Mouse (Mus musculus): ENCODE results near the gene Serpine2. TPM values are rescaled to one million over a fixed set of nuclear protein-coding genes. Genes with fewer than 3 reads are reported as not detected.

Gene Serpine2
- total and polyA plus RNA-seq, 2 experiments from 2014 or later, result 254 to 386 TPM

- peak within 1 kb of the TSS; percentile 89 for H3K27ac ChIP-seq (ENCODE audit: low read depth, low read length)
- no peaks in the 10 kb centered on the region for H3K27me3 ChIP-seq (ENCODE audit: insufficient read depth, low read length)
- H3K9ac ChIP-seq (replicated peaks; ENCODE audit: low read length, poor library complexity, severe bottlenecking), result peak within 1 kb of the TSS; percentile 95
- TF ChIP-seq CTCF (IDR thresholded peaks at IDR 0.05), result peak; percentile 47
- peak within 1 kb of the TSS; percentile 62 for H3K4me2 ChIP-seq (ENCODE audit: low read depth, low read length, poor library complexity, severe bottlenecking)
- peaks cover 11% of the 10 kb centered on the region for H3K36me3 ChIP-seq (ENCODE audit: insufficient read depth, low read length)
- H3K4me1 ChIP-seq (ENCODE audit: insufficient read depth, low read length), result 0 out of 2 replicates have a peak, but pooled peaks cover 2% of the 10 kb centered on the region
- H3K4me3 ChIP-seq (ENCODE audit: low read depth, low read length), result peak within 1 kb of the TSS; percentile 93
- 0% methylated on average over 38 of the region's 38 CpGs for WGBS
- no peaks in the 10 kb centered on the region for H3K9me3 ChIP-seq (ENCODE audit: low read length)
- peak; percentile 98 for DNase-seq (ENCODE audit: low spot score)
- ATAC-seq (ENCODE audit: low FRiP score), result peak; percentile 99
Measured at GRCm38 (mm10) chr1:79775927-79776458, 85.0 kb downstream of the Serpine2 start, which contains the start of the genes Mrpl44 and Wdfy1. TSS of gene Mrpl44 (plus strand) at chr1:79776018. TSS of gene Wdfy1 (minus strand) at chr1:79776143.

- no peak overlapping the region for H3K27ac ChIP-seq (ENCODE audit: low read depth, low read length)
- TF ChIP-seq CTCF (IDR thresholded peaks at IDR 0.05), result no peak
- no peak overlapping the region for H3K4me2 ChIP-seq (ENCODE audit: low read depth, low read length, poor library complexity, severe bottlenecking)
- no peaks in the 10 kb centered on the region for H3K9me3 ChIP-seq (ENCODE audit: low read length)
- no peak overlapping the region for H3K4me3 ChIP-seq (ENCODE audit: low read depth, low read length)
- H3K36me3 ChIP-seq (ENCODE audit: insufficient read depth, low read length), result peaks cover 2% of the 10 kb centered on the region; the same call in 1 of the 2 replicates
- DNase-seq (ENCODE audit: low spot score) (no peak), ATAC-seq (ENCODE audit: low FRiP score) (no peak)
- no peaks in the 10 kb centered on the region for H3K27me3 ChIP-seq (ENCODE audit: insufficient read depth, low read length)
- H3K4me1 ChIP-seq (ENCODE audit: insufficient read depth, low read length), result 0 out of 2 replicates have a peak, but pooled peaks cover 2% of the 10 kb centered on the region
- no peak overlapping the region for H3K9ac ChIP-seq (replicated peaks; ENCODE audit: low read length, poor library complexity, severe bottlenecking)
- WGBS, result 74% methylated on average over 4 of the region's 4 CpGs
Measured at GRCm38 (mm10) chr1:79774164-79774780, 86.7 kb downstream of the Serpine2 start.

GRCm38 (mm10) chr1:79768231-79768630 is 92.7 kb downstream of the Serpine2 start:
- TF ChIP-seq CTCF (IDR thresholded peaks at IDR 0.05), result no peak

GRCm38 (mm10) chr1:79764483-79764882 is 96.5 kb downstream of the Serpine2 start:
- 94% methylated on average over 1 of the region's 1 CpGs for WGBS
- H3K9me3 ChIP-seq (ENCODE audit: low read length), result no peaks in the 10 kb centered on the region

More at GRCm38 (mm10) chr1:79768231-79768630, 92.7 kb downstream of the Serpine2 start:
- no peak overlapping the region for H3K4me3 ChIP-seq (ENCODE audit: low read depth, low read length)
- H3K27me3 ChIP-seq (ENCODE audit: insufficient read depth, low read length), result no peaks in the 10 kb centered on the region
- H3K9ac ChIP-seq (replicated peaks; ENCODE audit: low read length, poor library complexity, severe bottlenecking), result no peak overlapping the region
- H3K9me3 ChIP-seq (ENCODE audit: low read length), result no peaks in the 10 kb centered on the region
- ATAC-seq (ENCODE audit: low FRiP score) (no peak), DNase-seq (ENCODE audit: low spot score) (no peak)
- H3K36me3 ChIP-seq (ENCODE audit: insufficient read depth, low read length), result no peaks in the 10 kb centered on the region
- H3K27ac ChIP-seq (ENCODE audit: low read depth, low read length), result no peak overlapping the region
- H3K4me2 ChIP-seq (ENCODE audit: low read depth, low read length, poor library complexity, severe bottlenecking), result no peak overlapping the region
- WGBS, result 69% methylated on average over 1 of the region's 1 CpGs
- H3K4me1 ChIP-seq (ENCODE audit: insufficient read depth, low read length), result no peaks in the 10 kb centered on the region

GRCm38 (mm10) chr1:79764031-79764430 is 96.9 kb downstream of the Serpine2 start:
- no peak overlapping the region for H3K9ac ChIP-seq (replicated peaks; ENCODE audit: low read length, poor library complexity, severe bottlenecking)
- no peak overlapping the region for H3K27ac ChIP-seq (ENCODE audit: low read depth, low read length)
- H3K4me1 ChIP-seq (ENCODE audit: insufficient read depth, low read length), result peaks cover 6% of the 10 kb centered on the region; the same call in 1 of the 2 replicates
- no peaks in the 10 kb centered on the region for H3K9me3 ChIP-seq (ENCODE audit: low read length)
- no peak for DNase-seq (ENCODE audit: low spot score)
- no peak for ATAC-seq (ENCODE audit: low FRiP score)
- no peak overlapping the region for H3K4me3 ChIP-seq (ENCODE audit: low read depth, low read length)
- H3K4me2 ChIP-seq (ENCODE audit: low read depth, low read length, poor library complexity, severe bottlenecking), result no peak overlapping the region
- WGBS, result 91% methylated on average over 2 of the region's 2 CpGs
- H3K36me3 ChIP-seq (ENCODE audit: insufficient read depth, low read length), result no peaks in the 10 kb centered on the region
- no peaks in the 10 kb centered on the region for H3K27me3 ChIP-seq (ENCODE audit: insufficient read depth, low read length)
- TF ChIP-seq CTCF (IDR thresholded peaks at IDR 0.05), result no peak

More at GRCm38 (mm10) chr1:79764483-79764882, 96.5 kb downstream of the Serpine2 start:
- H3K36me3 ChIP-seq (ENCODE audit: insufficient read depth, low read length), result no peaks in the 10 kb centered on the region
- no peak for DNase-seq (ENCODE audit: low spot score)
- H3K4me2 ChIP-seq (ENCODE audit: low read depth, low read length, poor library complexity, severe bottlenecking), result no peak overlapping the region
- no peak overlapping the region for H3K27ac ChIP-seq (ENCODE audit: low read depth, low read length)
- TF ChIP-seq CTCF (IDR thresholded peaks at IDR 0.05), result no peak
- H3K4me3 ChIP-seq (ENCODE audit: low read depth, low read length), result no peak overlapping the region
- ATAC-seq (ENCODE audit: low FRiP score), result no peak
- H3K4me1 ChIP-seq (ENCODE audit: insufficient read depth, low read length), result peaks cover 6% of the 10 kb centered on the region; the same call in 1 of the 2 replicates
- H3K27me3 ChIP-seq (ENCODE audit: insufficient read depth, low read length), result no peaks in the 10 kb centered on the region
- no peak overlapping the region for H3K9ac ChIP-seq (replicated peaks; ENCODE audit: low read length, poor library complexity, severe bottlenecking)

Data from midbrain, postnatal 0 days (tissue).